In the genomic region with DNA sequence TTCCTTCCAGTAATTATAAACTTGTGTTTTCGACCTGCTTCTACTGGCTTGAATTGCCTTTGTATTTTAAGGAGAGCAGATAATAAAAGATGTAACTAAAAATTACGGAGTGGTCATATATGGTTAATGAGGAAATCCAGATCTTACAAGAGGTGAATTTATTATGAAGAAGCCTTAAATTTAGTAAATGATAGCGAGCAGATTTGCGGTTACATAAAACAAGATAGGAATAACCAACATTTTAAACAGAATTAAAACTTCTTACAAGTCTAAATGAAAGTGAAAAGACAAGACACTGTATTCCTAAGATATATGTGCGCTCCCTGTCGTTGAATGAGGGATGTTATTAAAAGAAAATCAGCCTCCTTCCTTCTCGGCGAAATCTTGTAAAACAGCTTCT, we compare ENCODE assay signal across 10 mouse cellular contexts. TPM values are rescaled to one million over a fixed set of nuclear protein-coding genes. Genes with fewer than 3 reads are reported as not detected.
DNase-seq lines count a peak whose midpoint lies in the region; ATAC-seq and TF ChIP-seq lines count a peak whose summit lies in the region.
"Had no signal": no experiment of that assay in that cellular context is flagged by ENCODE, and none has a peak within 500 bp of the region (broad histone marks: within the 10 kb centered on the region; RNA-seq: fewer than 3 reads in every experiment).

No protein-coding gene starts in this region.

- no peak overlapping the region for H3K9ac ChIP-seq in lung, postnatal 0 days (replicated peaks; ENCODE audit: low read depth)
- H3K9ac ChIP-seq in limb, embryonic 14.5 days (ENCODE audit: low read depth, low read length, severe bottlenecking), result no peak overlapping the region
- H3K9ac ChIP-seq in stomach, embryonic 14.5 days (replicated peaks; ENCODE audit: low read depth, low read length), result no peak overlapping the region

- no peak overlapping the region for H3K27ac ChIP-seq in lung, postnatal 0 days (ENCODE audit: low read length)
- H3K27ac ChIP-seq in forebrain, embryonic 10.5 days, result no peak overlapping the region
- H3K27ac ChIP-seq in limb, embryonic 14.5 days (replicated peaks; ENCODE audit: low read depth, low read length), result no peak overlapping the region
- no peak overlapping the region for H3K27ac ChIP-seq in stomach, embryonic 14.5 days (ENCODE audit: low read length)

- no peak for TF ChIP-seq EP300 in lung, postnatal 0 days (IDR thresholded peaks at IDR 0.05)

- no peaks in the 10 kb centered on the region for H3K4me1 ChIP-seq in lung, postnatal 0 days (ENCODE audit: insufficient read depth, low read depth, low read length)
- H3K4me1 ChIP-seq in forebrain, embryonic 10.5 days, result peaks cover 37% of the 10 kb centered on the region
- peaks cover 4% of the 10 kb centered on the region; the same call in 1 of the 2 replicates for H3K4me1 ChIP-seq in limb, embryonic 14.5 days (ENCODE audit: control insufficient read depth, insufficient read depth, low read length)
- 0 out of 2 replicates have a peak, but pooled peaks cover 3% of the 10 kb centered on the region for H3K4me1 ChIP-seq in stomach, embryonic 14.5 days (ENCODE audit: control insufficient read depth, insufficient read depth, low read length)

- intact Hi-C loops in left cerebral cortex, postnatal 10 days (cut with DNase I), result no loop called here

- peak overlapping the region; percentile 40 for H3K4me3 ChIP-seq in lung, postnatal 0 days (ENCODE audit: low read depth, low read length)
- H3K4me3 ChIP-seq in forebrain, embryonic 10.5 days, result peak overlapping the region; percentile 58
- H3K4me3 ChIP-seq in limb, embryonic 14.5 days (replicated peaks; ENCODE audit: low read length), result peak overlapping the region; percentile 31
- peak overlapping the region; percentile 33 for H3K4me3 ChIP-seq in stomach, embryonic 14.5 days (ENCODE audit: low read depth, low read length)

- H3K9me3 ChIP-seq in lung, postnatal 0 days (ENCODE audit: low read length), result no peaks in the 10 kb centered on the region; the same call in 1 of the 2 replicates
- H3K9me3 ChIP-seq in forebrain, embryonic 10.5 days, result no peaks in the 10 kb centered on the region
- H3K9me3 ChIP-seq in limb, embryonic 14.5 days (ENCODE audit: control insufficient read depth, low read length), result no peaks in the 10 kb centered on the region
- H3K9me3 ChIP-seq in stomach, embryonic 14.5 days (ENCODE audit: control insufficient read depth, low read depth, low read length), result no peaks in the 10 kb centered on the region

- no peak for ATAC-seq in lung, postnatal 0 days
- ATAC-seq in limb, embryonic 14.5 days (ENCODE audit: low FRiP score, low read depth), result no peak
- ATAC-seq in stomach, embryonic 14.5 days (ENCODE audit: insufficient number of reproducible peaks, insufficient read depth, low FRiP score, low read depth), result no peak

- peak overlapping the region; percentile 59 for H3K4me2 ChIP-seq in lung, postnatal 0 days (replicated peaks; ENCODE audit: low read depth, low read length)
- H3K4me2 ChIP-seq in limb, embryonic 14.5 days (replicated peaks; ENCODE audit: low read depth, low read length, severe bottlenecking), result peak overlapping the region; percentile 41; the same call in 1 of the 2 replicates
- H3K4me2 ChIP-seq in stomach, embryonic 14.5 days (replicated peaks; ENCODE audit: low read depth, low read length), result peak overlapping the region; percentile 52

- 4% methylated on average over 8 of the region's 8 CpGs for WGBS in lung, postnatal 0 days
- WGBS in forebrain, embryonic 10.5 days, result 4% methylated on average over 8 of the region's 8 CpGs
- WGBS in limb, embryonic 14.5 days, result 7% methylated on average over 8 of the region's 8 CpGs
- 4% methylated on average over 8 of the region's 8 CpGs for WGBS in stomach, embryonic 14.5 days

- peak; percentile 26 for DNase-seq in lung, postnatal 0 days (ENCODE audit: low spot score)
- DNase-seq in lung, postnatal 36 days, result no peak
- no peak for DNase-seq in forebrain, embryonic 10.5 days (ENCODE audit: extremely low spot score, low spot score)
- no peak for DNase-seq in limb, embryonic 14.5 days (ENCODE audit: low spot score)
- no peak for DNase-seq in thymus, postnatal 10 days (ENCODE audit: low spot score in 2 of 2)
- no peak for DNase-seq in left cerebral cortex, postnatal 10 days (ENCODE audit: extremely low spot score in 1 of 2, low spot score in 2 of 2)
- no peak for DNase-seq in right cerebral cortex, postnatal 14 days
- DNase-seq: kidney, postnatal 25 days had no signal

- TF ChIP-seq CTCF in lung, postnatal 0 days (IDR thresholded peaks at IDR 0.05), result no peak

- no peak for TF ChIP-seq POLR2A in limb, embryonic 14.5 days (IDR thresholded peaks at IDR 0.05; ENCODE audit: borderline replicate concordance, extremely low read depth, insufficient read depth, insufficient read length)

- H3K36me3 ChIP-seq in lung, postnatal 0 days (ENCODE audit: insufficient read depth, low read length), result no peaks in the 10 kb centered on the region
- H3K36me3 ChIP-seq in forebrain, embryonic 10.5 days (replicated peaks), result no peaks in the 10 kb centered on the region
- H3K36me3 ChIP-seq in limb, embryonic 14.5 days (ENCODE audit: control insufficient read depth, insufficient read depth, low read length), result no peaks in the 10 kb centered on the region
- no peaks in the 10 kb centered on the region for H3K36me3 ChIP-seq in stomach, embryonic 14.5 days (ENCODE audit: control insufficient read depth, insufficient read depth, low read length)

- H3K27me3 ChIP-seq in lung, postnatal 0 days (replicated peaks; ENCODE audit: insufficient read depth, low read length), result peaks cover 45% of the 10 kb centered on the region
- H3K27me3 ChIP-seq in forebrain, embryonic 10.5 days (ENCODE audit: poor library complexity, severe bottlenecking), result peaks cover 67% of the 10 kb centered on the region
- H3K27me3 ChIP-seq in limb, embryonic 14.5 days (ENCODE audit: control insufficient read depth, insufficient read depth, low read length), result peaks cover 57% of the 10 kb centered on the region
- H3K27me3 ChIP-seq in stomach, embryonic 14.5 days (ENCODE audit: control insufficient read depth, insufficient read depth, low read length), result peaks cover 35% of the 10 kb centered on the region

RNA-seq across cellular contexts. Expression of a gene that starts 13.9 kb away (rescaled TPM):
- not detected in 2 replicates for polyA plus RNA-seq in lung, postnatal 0 days (2015; fragmentation: Nextera tagmentation; extraction: Ambion mirVana)
- 0.09 TPM in 1 of 2 replicates, not detected in the other for polyA plus RNA-seq in forebrain, embryonic 10.5 days (2016; fragmentation: Nextera tagmentation; extraction: Ambion mirVana)
- 0.09 and 0.17 TPM in 2 replicates for polyA plus RNA-seq in limb, embryonic 14.5 days (2012; rRNA removed)
- polyA plus RNA-seq in limb, embryonic 14.5 days (2014; fragmentation: Nextera tagmentation; extraction: Ambion mirVana), result 0.11 and 0.18 TPM in 2 replicates
- polyA plus RNA-seq in stomach, embryonic 14.5 days (2014; fragmentation: Nextera tagmentation; extraction: Ambion mirVana), result not detected in 2 replicates
- total RNA-seq in left cerebral cortex, postnatal 10 days (2021), result not detected
- total RNA-seq: adrenal gland, postnatal 25 days had no signal

RNA-seq across cellular contexts. Expression of a gene that starts 14.6 kb away (rescaled TPM):
- polyA plus RNA-seq in lung, postnatal 0 days (2015; fragmentation: Nextera tagmentation; extraction: Ambion mirVana), result 0.62 and 1.1 TPM in 2 replicates
- polyA plus RNA-seq in forebrain, embryonic 10.5 days (2016; fragmentation: Nextera tagmentation; extraction: Ambion mirVana), result 0.26 and 0.41 TPM in 2 replicates
- 1.1 and 1.6 TPM in 2 replicates for polyA plus RNA-seq in limb, embryonic 14.5 days (2012; rRNA removed)
- 0.51 and 0.57 TPM in 2 replicates for polyA plus RNA-seq in limb, embryonic 14.5 days (2014; fragmentation: Nextera tagmentation; extraction: Ambion mirVana)
- 0.15 and 0.75 TPM in 2 replicates for polyA plus RNA-seq in stomach, embryonic 14.5 days (2014; fragmentation: Nextera tagmentation; extraction: Ambion mirVana)
- under 1 TPM in 1 of 2 experiments, not detected in 1; 0.55 TPM for total RNA-seq in left cerebral cortex, postnatal 10 days (2021)
- total RNA-seq: adrenal gland, postnatal 25 days had no signal

RNA-seq across cellular contexts. Expression of a gene that starts 40.5 kb away (rescaled TPM):
- 4.2 and 5.2 TPM in 2 replicates for polyA plus RNA-seq in lung, postnatal 0 days (2015; fragmentation: Nextera tagmentation; extraction: Ambion mirVana)
- polyA plus RNA-seq in forebrain, embryonic 10.5 days (2016; fragmentation: Nextera tagmentation; extraction: Ambion mirVana), result 12.1 and 14.3 TPM in 2 replicates
- polyA plus RNA-seq in limb, embryonic 14.5 days (2012; rRNA removed), result 5.5 and 14.9 TPM in 2 replicates
- polyA plus RNA-seq in limb, embryonic 14.5 days (2014; fragmentation: Nextera tagmentation; extraction: Ambion mirVana), result 6.5 and 22.1 TPM in 2 replicates
- 10.3 and 12.7 TPM in 2 replicates for polyA plus RNA-seq in stomach, embryonic 14.5 days (2014; fragmentation: Nextera tagmentation; extraction: Ambion mirVana)
- 10 to 100 TPM; 37.9 to 54.9 TPM for total RNA-seq in left cerebral cortex, postnatal 10 days (2021)

RNA-seq across cellular contexts. Expression of a gene that starts 40.8 kb away (rescaled TPM):
- polyA plus RNA-seq in lung, postnatal 0 days (2015; fragmentation: Nextera tagmentation; extraction: Ambion mirVana), result 0.45 and 0.81 TPM in 2 replicates
- 6.4 and 7.7 TPM in 2 replicates for polyA plus RNA-seq in forebrain, embryonic 10.5 days (2016; fragmentation: Nextera tagmentation; extraction: Ambion mirVana)
- 24.6 and 30.5 TPM in 2 replicates for polyA plus RNA-seq in limb, embryonic 14.5 days (2012; rRNA removed)
- polyA plus RNA-seq in limb, embryonic 14.5 days (2014; fragmentation: Nextera tagmentation; extraction: Ambion mirVana), result 6.9 and 7.1 TPM in 2 replicates
- polyA plus RNA-seq in stomach, embryonic 14.5 days (2014; fragmentation: Nextera tagmentation; extraction: Ambion mirVana), result 7.0 and 7.5 TPM in 2 replicates
- 10 to 100 TPM; 38.0 to 50.2 TPM for total RNA-seq in left cerebral cortex, postnatal 10 days (2021)

RNA-seq across cellular contexts. Expression of a gene that starts 46.3 kb away (rescaled TPM):
- polyA plus RNA-seq in lung, postnatal 0 days (2015; fragmentation: Nextera tagmentation; extraction: Ambion mirVana), result 4.1 and 4.6 TPM in 2 replicates
- 53.1 and 58.6 TPM in 2 replicates for polyA plus RNA-seq in forebrain, embryonic 10.5 days (2016; fragmentation: Nextera tagmentation; extraction: Ambion mirVana)
- polyA plus RNA-seq in limb, embryonic 14.5 days (2012; rRNA removed), result 31.0 and 39.5 TPM in 2 replicates
- 14.0 and 14.7 TPM in 2 replicates for polyA plus RNA-seq in limb, embryonic 14.5 days (2014; fragmentation: Nextera tagmentation; extraction: Ambion mirVana)
- polyA plus RNA-seq in stomach, embryonic 14.5 days (2014; fragmentation: Nextera tagmentation; extraction: Ambion mirVana), result 19.1 and 22.4 TPM in 2 replicates
- total RNA-seq in left cerebral cortex, postnatal 10 days (2021), result 10 to 100 TPM; 45.9 to 47.6 TPM
